Mouse (Mus musculus): ENCODE measurements around the gene Kntc1. TPM values are rescaled to one million over a fixed set of nuclear protein-coding genes. Genes with fewer than 3 reads are reported as not detected.

The Kntc1 gene
- polyA plus RNA-seq, 1 experiment: 0.95 TPM

DNA sequence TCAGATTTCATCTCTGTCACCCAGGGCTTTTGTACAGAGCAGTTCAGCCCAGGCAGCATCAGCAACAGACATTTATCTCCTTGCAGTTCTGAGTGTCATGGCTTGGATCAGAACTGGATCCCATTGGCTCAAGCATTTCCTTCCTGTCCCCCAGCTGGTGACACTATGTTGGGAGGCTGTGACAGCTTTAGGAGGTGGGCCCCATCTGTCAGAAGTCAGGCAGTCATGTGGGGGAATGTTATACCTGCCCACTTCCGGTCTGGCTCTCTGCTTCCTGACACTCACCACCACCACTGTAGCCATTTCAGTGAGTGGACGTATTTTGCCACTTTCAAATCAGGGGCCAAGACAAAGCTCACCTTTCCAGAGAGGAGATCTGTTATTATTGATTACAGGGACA lies 101.9 kb downstream of the Kntc1 start:
- Histone ChIP-seq H3K36me3 (ENCODE audit: control insufficient read depth) (no peaks in the 10 kb centered on the region), H3K9me3 (ENCODE audit: control insufficient read depth, low read length) (no peaks in the 10 kb centered on the region), H3K4me3 (replicated peaks) (no peak overlapping the region), H3K4me1 (ENCODE audit: control insufficient read depth) (no peaks in the 10 kb centered on the region), H3K27me3 (ENCODE audit: control insufficient read depth) (peaks cover 2% of the 10 kb centered on the region; the same call in 1 of the 2 replicates)
- no peak for TF ChIP-seq GATA1 (IDR thresholded peaks at IDR 0.05; ENCODE audit: low read length)
- TF ChIP-seq TAL1 (IDR thresholded peaks at IDR 0.05; ENCODE audit: low read length): no peak

DNA sequence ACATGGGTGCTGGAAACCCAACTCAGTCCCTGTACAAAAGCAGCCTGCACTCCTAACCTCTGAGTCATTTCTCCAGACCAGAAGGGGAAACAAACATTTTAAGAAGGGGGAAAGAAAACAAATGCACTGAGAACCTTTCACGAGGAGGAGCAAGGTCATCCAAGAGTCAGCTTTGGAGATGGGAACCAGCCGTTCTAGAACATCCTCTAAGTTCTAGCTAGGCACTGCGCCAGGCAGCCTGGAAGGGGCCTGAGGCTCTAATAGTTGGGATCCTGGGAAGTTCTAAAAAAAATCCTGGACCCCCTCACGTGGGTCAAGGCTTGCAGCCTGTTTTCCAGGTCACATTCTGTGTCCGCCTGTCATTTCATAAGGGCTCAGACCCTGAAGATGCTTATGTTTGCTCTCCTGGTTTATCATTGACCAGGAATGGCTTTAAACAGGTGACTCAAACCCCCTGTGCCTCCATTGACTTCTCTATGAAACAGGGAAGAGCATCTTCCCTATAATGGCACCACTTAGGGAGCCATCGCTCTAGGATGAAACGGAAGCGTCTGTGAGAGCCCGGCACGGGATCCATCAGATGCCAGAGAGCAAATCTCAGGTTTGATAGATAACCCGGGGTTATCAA lies 104.5 kb downstream of the Kntc1 start:
- no peaks in the 10 kb centered on the region for H3K9me3 ChIP-seq (ENCODE audit: control insufficient read depth, low read length)
- no peak overlapping the region for H3K4me3 ChIP-seq (replicated peaks)
- TF ChIP-seq TAL1 (IDR thresholded peaks at IDR 0.05; ENCODE audit: low read length) (no peak), GATA1 (IDR thresholded peaks at IDR 0.05; ENCODE audit: low read length) (no peak)
- H3K36me3 ChIP-seq (ENCODE audit: control insufficient read depth): no peaks in the 10 kb centered on the region
- H3K4me1 ChIP-seq (ENCODE audit: control insufficient read depth): no peaks in the 10 kb centered on the region
- H3K27me3 ChIP-seq (ENCODE audit: control insufficient read depth): no peaks in the 10 kb centered on the region

DNA sequence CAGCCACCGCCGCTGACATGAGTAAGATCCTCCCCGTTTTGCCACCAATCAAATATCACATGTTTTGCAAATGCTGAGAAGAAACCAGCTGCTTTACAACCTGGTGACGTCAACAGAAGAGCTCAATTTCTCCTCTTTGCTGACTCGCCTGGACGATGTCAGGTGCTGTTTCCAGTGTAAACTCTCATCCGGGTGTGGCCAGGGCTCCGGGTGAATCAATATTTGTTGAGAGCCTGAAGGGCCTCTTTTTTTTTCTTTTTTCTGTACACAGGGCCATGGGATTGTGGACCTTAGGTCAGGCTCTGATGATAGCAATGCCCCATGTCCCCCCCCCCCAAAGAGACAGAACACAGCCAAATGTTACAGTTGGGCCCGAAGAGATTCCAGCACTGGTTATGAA lies 105.0 kb downstream of the Kntc1 start:
- no peaks in the 10 kb centered on the region for H3K9me3 ChIP-seq (ENCODE audit: control insufficient read depth, low read length)
- H3K27me3 ChIP-seq (ENCODE audit: control insufficient read depth): no peaks in the 10 kb centered on the region
- no peaks in the 10 kb centered on the region for H3K36me3 ChIP-seq (ENCODE audit: control insufficient read depth)
- no peaks in the 10 kb centered on the region for H3K4me1 ChIP-seq (ENCODE audit: control insufficient read depth)
- no peak overlapping the region for H3K4me3 ChIP-seq (replicated peaks)
- TF ChIP-seq TAL1 (IDR thresholded peaks at IDR 0.05; ENCODE audit: low read length) (no peak), GATA1 (IDR thresholded peaks at IDR 0.05; ENCODE audit: low read length) (no peak)

DNA sequence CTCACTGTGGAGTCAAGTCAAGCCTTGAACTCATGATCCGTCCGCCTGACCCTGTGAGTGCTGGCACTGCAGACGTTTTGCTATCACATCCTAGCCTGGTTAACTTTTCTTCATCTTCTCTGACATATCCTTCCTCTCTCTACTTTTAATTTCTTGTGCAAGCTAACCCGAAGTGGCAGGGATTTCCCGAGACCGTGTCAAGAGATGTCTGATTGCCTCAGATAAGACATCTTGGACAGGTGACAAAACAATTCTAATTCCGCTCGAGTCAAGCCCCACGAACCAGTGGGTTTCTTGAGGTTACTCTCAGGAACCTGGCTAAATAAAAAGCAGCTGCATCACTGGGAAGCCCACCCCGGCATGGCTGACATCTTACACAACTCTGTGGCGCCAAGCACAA lies 109.3 kb downstream of the Kntc1 start:
- Histone ChIP-seq H3K4me1 (ENCODE audit: control insufficient read depth) (no peaks in the 10 kb centered on the region), H3K36me3 (ENCODE audit: control insufficient read depth) (no peaks in the 10 kb centered on the region), H3K4me3 (replicated peaks) (no peak overlapping the region), H3K27me3 (ENCODE audit: control insufficient read depth) (no peaks in the 10 kb centered on the region), H3K9me3 (ENCODE audit: control insufficient read depth, low read length) (no peaks in the 10 kb centered on the region)
- TF ChIP-seq GATA1 (IDR thresholded peaks at IDR 0.05; ENCODE audit: low read length) (no peak), TAL1 (IDR thresholded peaks at IDR 0.05; ENCODE audit: low read length) (no peak)

DNA sequence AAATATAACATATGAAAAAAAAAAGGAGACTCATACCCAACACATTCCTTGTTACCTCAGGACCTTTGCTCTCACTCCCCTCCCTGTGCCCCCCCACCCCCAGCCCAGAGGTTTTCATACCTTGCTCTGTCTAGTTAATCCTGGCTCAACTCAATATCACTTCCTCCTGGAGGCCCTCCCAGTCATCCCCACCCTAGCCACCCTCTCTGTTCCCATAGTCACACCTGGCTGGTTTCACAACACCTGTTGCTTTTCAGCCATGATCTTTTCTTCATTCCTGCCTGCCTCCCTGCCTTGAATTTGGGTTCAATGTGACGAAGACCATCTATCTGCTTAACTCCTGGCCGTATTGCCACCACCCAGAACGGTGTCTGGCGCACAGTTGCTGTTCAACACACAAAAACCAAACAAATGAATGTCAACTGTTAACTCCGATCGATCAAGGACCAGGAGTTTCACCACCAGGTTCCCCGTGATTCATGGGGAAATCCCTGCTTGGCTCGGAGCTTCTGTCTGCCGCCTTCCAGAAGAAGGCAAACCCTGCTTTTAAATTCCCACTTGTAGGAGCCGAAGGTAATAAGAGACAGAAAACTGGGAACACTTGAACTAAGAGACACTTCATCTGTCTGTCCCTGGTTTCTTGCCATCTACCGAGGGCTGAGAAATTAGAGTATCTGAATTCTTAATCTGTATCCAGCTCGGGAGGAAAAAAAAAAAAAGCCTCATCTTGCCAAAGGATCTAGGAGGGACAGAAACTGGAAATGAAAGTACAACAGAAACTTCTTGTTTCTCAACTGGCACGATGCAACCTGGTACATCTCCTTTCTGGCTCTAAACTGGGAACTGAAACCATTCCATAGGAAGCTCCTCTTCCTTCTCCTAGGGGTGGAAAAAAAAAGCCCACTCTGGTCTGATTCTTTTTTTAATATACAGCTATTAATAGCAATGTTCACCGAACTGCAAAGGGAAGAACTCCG lies 113.1 kb downstream of the Kntc1 start:
- no peak overlapping the region for H3K4me3 ChIP-seq (replicated peaks)
- H3K4me1 ChIP-seq (ENCODE audit: control insufficient read depth): no peaks in the 10 kb centered on the region
- TF ChIP-seq GATA1 (IDR thresholded peaks at IDR 0.05; ENCODE audit: low read length): no peak
- TF ChIP-seq TAL1 (IDR thresholded peaks at IDR 0.05; ENCODE audit: low read length): no peak
- H3K27me3 ChIP-seq (ENCODE audit: control insufficient read depth): no peaks in the 10 kb centered on the region
- H3K9me3 ChIP-seq (ENCODE audit: control insufficient read depth, low read length): no peaks in the 10 kb centered on the region
- no peaks in the 10 kb centered on the region for H3K36me3 ChIP-seq (ENCODE audit: control insufficient read depth)

DNA sequence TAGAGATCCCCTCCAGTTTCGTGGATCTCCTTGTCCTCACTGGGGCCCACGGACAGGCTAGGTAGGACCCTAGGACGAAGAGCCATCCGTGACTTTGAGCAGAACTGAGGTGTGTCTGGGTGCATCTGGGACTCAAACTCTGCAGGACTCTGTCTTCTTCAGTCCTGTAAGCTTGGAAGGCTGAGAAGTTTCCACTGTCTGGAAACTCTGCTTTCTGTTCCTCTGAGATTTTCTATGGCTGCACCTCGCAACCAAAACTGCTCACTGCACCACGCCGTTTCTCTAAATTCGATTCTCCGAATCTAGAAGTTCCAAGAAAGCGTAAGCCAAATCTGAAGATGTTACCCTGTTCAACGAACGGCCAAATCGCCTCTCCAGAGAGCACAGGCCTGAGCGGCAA lies 114.4 kb downstream of the Kntc1 start:
- H3K36me3 ChIP-seq (ENCODE audit: control insufficient read depth): no peaks in the 10 kb centered on the region
- no peaks in the 10 kb centered on the region for H3K4me1 ChIP-seq (ENCODE audit: control insufficient read depth)
- no peak overlapping the region for H3K4me3 ChIP-seq (replicated peaks)
- no peak for TF ChIP-seq GATA1 (IDR thresholded peaks at IDR 0.05; ENCODE audit: low read length)
- TF ChIP-seq TAL1 (IDR thresholded peaks at IDR 0.05; ENCODE audit: low read length): no peak
- no peaks in the 10 kb centered on the region for H3K9me3 ChIP-seq (ENCODE audit: control insufficient read depth, low read length)
- H3K27me3 ChIP-seq (ENCODE audit: control insufficient read depth): no peaks in the 10 kb centered on the region

DNA sequence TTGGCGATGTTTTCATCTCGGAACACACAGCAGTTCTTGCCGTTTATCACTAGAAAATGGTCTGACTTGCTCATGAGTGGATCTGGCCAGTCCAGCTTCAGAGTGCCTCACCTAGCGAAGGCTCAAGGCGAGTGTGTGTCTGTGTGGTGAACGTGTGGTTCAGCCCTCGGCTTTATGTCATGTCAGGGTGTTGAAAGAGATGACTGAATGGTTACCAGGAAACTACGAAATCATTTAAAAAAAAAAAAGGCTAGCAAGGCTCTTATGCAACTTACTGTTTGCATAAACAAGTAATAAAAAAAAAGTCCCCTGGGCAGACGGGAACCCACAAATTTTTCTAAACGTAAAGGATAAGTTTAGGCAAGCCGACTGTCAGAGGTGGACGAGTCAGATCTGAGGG lies 115.8 kb downstream of the Kntc1 start, which contains the start of gene Hcar2:
TSS of gene Hcar2 (minus strand) at position 135 of the 400 bp plus-strand sequence.
- no peaks in the 10 kb centered on the region for H3K36me3 ChIP-seq (ENCODE audit: control insufficient read depth)
- H3K4me1 ChIP-seq (ENCODE audit: control insufficient read depth): no peaks in the 10 kb centered on the region
- no peak within 1 kb of the TSS for H3K4me3 ChIP-seq (replicated peaks)
- TF ChIP-seq GATA1 (IDR thresholded peaks at IDR 0.05; ENCODE audit: low read length) (no peak), TAL1 (IDR thresholded peaks at IDR 0.05; ENCODE audit: low read length) (no peak)
- H3K27me3 ChIP-seq (ENCODE audit: control insufficient read depth): no peaks in the 10 kb centered on the region
- no peaks in the 10 kb centered on the region for H3K9me3 ChIP-seq (ENCODE audit: control insufficient read depth, low read length)

DNA sequence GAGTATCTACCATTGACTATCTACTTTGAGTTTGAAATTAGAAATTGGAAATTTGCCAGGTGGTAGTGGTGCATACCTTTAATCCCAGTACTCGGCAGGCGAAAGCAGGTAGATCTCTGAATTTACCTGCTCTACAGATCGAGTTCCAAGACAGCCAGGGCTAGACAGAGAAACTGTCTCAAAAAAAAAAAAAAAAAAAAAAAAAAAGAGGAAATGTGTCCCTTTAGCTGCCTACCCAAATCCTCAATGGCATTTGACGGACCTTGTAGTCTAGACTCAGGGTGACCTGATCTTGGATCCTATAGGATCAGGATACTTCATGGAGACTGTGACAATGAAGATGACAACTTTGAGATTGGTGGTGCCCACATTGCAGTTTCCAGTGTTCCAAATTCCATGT lies 116.9 kb downstream of the Kntc1 start:
- no peak for TF ChIP-seq GATA1 (IDR thresholded peaks at IDR 0.05; ENCODE audit: low read length)
- no peak for TF ChIP-seq TAL1 (IDR thresholded peaks at IDR 0.05; ENCODE audit: low read length)
- Histone ChIP-seq H3K36me3 (ENCODE audit: control insufficient read depth) (no peaks in the 10 kb centered on the region), H3K4me3 (replicated peaks) (no peak overlapping the region), H3K4me1 (ENCODE audit: control insufficient read depth) (no peaks in the 10 kb centered on the region), H3K27me3 (ENCODE audit: control insufficient read depth) (no peaks in the 10 kb centered on the region), H3K9me3 (ENCODE audit: control insufficient read depth, low read length) (no peaks in the 10 kb centered on the region)

DNA sequence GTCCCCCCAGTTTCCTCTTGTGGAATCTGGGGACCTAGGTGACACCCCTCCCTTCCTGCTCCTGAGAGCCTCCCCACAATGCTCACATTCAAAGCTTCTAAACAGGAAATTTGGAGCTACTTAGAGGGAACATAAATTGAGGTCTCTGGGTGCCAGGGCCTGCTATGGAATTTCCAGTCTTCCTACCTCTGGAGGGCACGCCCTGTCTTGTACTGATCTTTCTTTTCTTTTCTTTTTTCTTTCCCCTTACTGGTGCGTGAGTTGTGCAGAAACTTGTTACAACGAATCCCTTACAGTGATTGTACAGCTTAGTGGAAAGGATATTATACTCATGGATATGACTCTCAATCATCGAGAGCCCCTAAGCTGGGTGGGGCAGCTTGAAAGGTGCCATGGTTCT lies 120.1 kb downstream of the Kntc1 start:
- TF ChIP-seq TAL1 (IDR thresholded peaks at IDR 0.05; ENCODE audit: low read length) (no peak), GATA1 (IDR thresholded peaks at IDR 0.05; ENCODE audit: low read length) (no peak)
- Histone ChIP-seq H3K9me3 (ENCODE audit: control insufficient read depth, low read length) (no peaks in the 10 kb centered on the region), H3K4me3 (replicated peaks) (no peak overlapping the region), H3K36me3 (ENCODE audit: control insufficient read depth) (no peaks in the 10 kb centered on the region), H3K27me3 (ENCODE audit: control insufficient read depth) (no peaks in the 10 kb centered on the region), H3K4me1 (ENCODE audit: control insufficient read depth) (no peaks in the 10 kb centered on the region)

Other genes starting within 250 kb of the Kntc1 start
- not detected in 2 replicates for gene B3gnt4, start 239.3 kb upstream of the Kntc1 start, polyA plus RNA-seq (2012)
- 0.62 and 0.66 TPM in 2 replicates for gene Diablo, start 225.5 kb upstream of the Kntc1 start, polyA plus RNA-seq (2012)
- not detected in 2 replicates for gene Gm49027, start 224.2 kb upstream of the Kntc1 start, polyA plus RNA-seq (2012)
- gene Vps33a, start 176.7 kb upstream of the Kntc1 start, polyA plus RNA-seq (2012): 0.28 and 0.60 TPM in 2 replicates
- 0.92 and 1.1 TPM in 2 replicates for gene Clip1, start 65.1 kb upstream of the Kntc1 start, polyA plus RNA-seq (2012)
- 4.5 and 5.7 TPM in 2 replicates for gene Zcchc8, start 28.6 kb upstream of the Kntc1 start, polyA plus RNA-seq (2012)
- gene Rsrc2, start 302 bp upstream of the Kntc1 start, polyA plus RNA-seq (2012): 1.4 and 1.7 TPM in 2 replicates
- gene Hcar2, start 115.8 kb downstream of the Kntc1 start, polyA plus RNA-seq (2012): not detected in 2 replicates
- not detected in 2 replicates for gene Hcar1, start 130.3 kb downstream of the Kntc1 start, polyA plus RNA-seq (2012)
- gene Denr, start 157.5 kb downstream of the Kntc1 start, polyA plus RNA-seq (2012): 4.7 and 5.6 TPM in 2 replicates
- gene Gm43518, start 177.7 kb downstream of the Kntc1 start, polyA plus RNA-seq (2012): not detected in 2 replicates
- 0.05 and 0.65 TPM in 2 replicates for gene Ccdc62, start 181.0 kb downstream of the Kntc1 start, polyA plus RNA-seq (2012)
- 0.37 and 0.38 TPM in 2 replicates for gene Hip1r, start 223.9 kb downstream of the Kntc1 start, polyA plus RNA-seq (2012)

Data from erythroblast, embryonic 14.5 days (primary cell).